Mouse (Mus musculus) left cerebral cortex, adult 2 months (tissue): Measurements from ENCODE around the gene P3h2. TPM values are rescaled to one million over a fixed set of nuclear protein-coding genes. Genes with fewer than 3 reads are reported as not detected.

Experiments
- DNase-seq, 2 experiments: peaks; one replicate each; pipeline ENCODE4 v3.0.0; 2021 to 2022; ENCODE audit warnings: low spot score in 2 of 2, mixed read lengths in 1 of 2; ENCODE audit errors: extremely low spot score in 1 of 2
- H3K27ac ChIP-seq: fragments of 200-600 bp; 2 replicates; pipeline ENCODE4 v1.8.1; 2022
- H3K4me3 ChIP-seq: fragments of 200-600 bp; 2 replicates; pipeline ENCODE4 v1.8.1; 2022
- CTCF ChIP-seq: fragments of 200-600 bp; IDR thresholded peaks from 2 replicates; pipeline ENCODE4 v1.8.1; 2022; ENCODE audit warnings: antibody characterized with exemption, mild to moderate bottlenecking, moderate library complexity
- intact Hi-C: fragments of 180-260 bp; cut with DNase I; formaldehyde crosslinking; loops from one replicate; pipeline ENCODE4 v1.15.1; 2025
- total RNA-seq, 2 experiments: library from RNA; stranded (reverse); gene quantifications; 2 replicates each; pipeline ENCODE4 v1.2.3; 2021

Gene P3h2
- total RNA-seq, 2 experiments from 2014 or later, result 3.7 TPM

GRCm38 (mm10) chr16:25945151-25945955 lies 160.2 kb downstream of the P3h2 start:
- no peak for DNase-seq
- Histone ChIP-seq H3K4me3 (no peak overlapping the region), H3K27ac (0 out of 2 replicates have a peak overlapping the region, but pooled peaks have one; percentile 15)
- intact Hi-C loops, result no loop called here
- TF ChIP-seq CTCF, result no peak; the same call in 1 of the 2 replicates

GRCm38 (mm10) chr16:25942261-25942660 lies 163.3 kb downstream of the P3h2 start:
- TF ChIP-seq CTCF, result no peak
- Histone ChIP-seq H3K4me3 (no peak overlapping the region), H3K27ac (no peak overlapping the region)
- intact Hi-C loops, result no loop called here
- no peak for DNase-seq

GRCm38 (mm10) chr16:25934181-25934580 lies 171.4 kb downstream of the P3h2 start:
- TF ChIP-seq CTCF, result no peak
- Histone ChIP-seq H3K27ac (no peak overlapping the region), H3K4me3 (no peak overlapping the region)
- DNase-seq, result no peak
- intact Hi-C loops, result loop anchor here (10.0 kb wide), 1 partner anchor 1209 kb away; no protein-coding TSS in a partner anchor

- no peak overlapping the region for H3K4me3 ChIP-seq
- no peak overlapping the region for H3K27ac ChIP-seq
- TF ChIP-seq CTCF, result no peak
- intact Hi-C loops, result no loop called here
- no peak for DNase-seq
These were observed 193.4 kb downstream of the P3h2 start for GRCm38 (mm10) chr16:25912185-25912584.
